Mouse (Mus musculus): ENCODE data around the gene Snupn. TPM values are rescaled to one million over a fixed set of nuclear protein-coding genes. Genes with fewer than 3 reads are reported as not detected.
A peak's percentile ranks its signal among the peaks of the same experiment; 100 is the strongest.
"Not testable (repeated sequence)": the region's sequence is repeated elsewhere in the genome, so short reads cannot be mapped to it uniquely, and the experiment has no call there.

Snupn gene
- 10 to 100 TPM; 17.6 to 17.7 TPM for total RNA-seq (2021)

- intact Hi-C loops (cut with DNase I) = loop anchor here (2.0 to 5.0 kb wide), 3 partner anchors 44 to 180 kb away; partner anchors contain the start of genes Man2c1 and Ptpn9
- DNase-seq (ENCODE audit: low spot score in 2 of 2) = peak; percentile 95 to 99
Measured at GRCm38 (mm10) chr9:56950414-56951400, at the start of gene Snupn. TSS of gene Snupn (plus strand) at chr9:56950878.

GRCm38 (mm10) chr9:56901187-56901586 lies 49.5 kb upstream of the Snupn start:
- peak in 1 of 2 experiments; percentile 37 for DNase-seq (ENCODE audit: low spot score in 2 of 2)
- intact Hi-C loops (cut with DNase I) = no loop called here

- intact Hi-C loops (cut with DNase I) = no loop called here
- DNase-seq (ENCODE audit: low spot score in 2 of 2) = no peak
Measured at GRCm38 (mm10) chr9:56903662-56904061, 47.0 kb upstream of the Snupn start.

GRCm38 (mm10) chr9:56907549-56907948 lies 43.1 kb upstream of the Snupn start:
- intact Hi-C loops (cut with DNase I) = no loop called here
- DNase-seq (ENCODE audit: low spot score in 2 of 2) = no peak

- DNase-seq (ENCODE audit: low spot score in 2 of 2); intact Hi-C loops (cut with DNase I): not testable (repeated sequence)
Measured at GRCm38 (mm10) chr9:56909991-56910390, 40.7 kb upstream of the Snupn start.

GRCm38 (mm10) chr9:56911017-56911416 lies 39.7 kb upstream of the Snupn start:
- intact Hi-C loops (cut with DNase I) = no loop called here
- no peak for DNase-seq (ENCODE audit: low spot score in 2 of 2)

- no peak for DNase-seq (ENCODE audit: low spot score in 2 of 2)
- intact Hi-C loops (cut with DNase I) = no loop called here
Measured at GRCm38 (mm10) chr9:56913991-56914390, 36.7 kb upstream of the Snupn start.

GRCm38 (mm10) chr9:56915116-56915515 lies 35.6 kb upstream of the Snupn start:
- intact Hi-C loops (cut with DNase I) = no loop called here
- DNase-seq (ENCODE audit: low spot score in 2 of 2) = no peak

GRCm38 (mm10) chr9:56915695-56916410 lies 34.8 kb upstream of the Snupn start:
- no peak for DNase-seq (ENCODE audit: low spot score in 2 of 2)
- intact Hi-C loops (cut with DNase I) = no loop called here

- DNase-seq (ENCODE audit: low spot score in 2 of 2) = no peak
- intact Hi-C loops (cut with DNase I) = no loop called here
Measured at GRCm38 (mm10) chr9:56917131-56917530, 33.5 kb upstream of the Snupn start.

GRCm38 (mm10) chr9:56918466-56918865 lies 32.2 kb upstream of the Snupn start:
- intact Hi-C loops (cut with DNase I) = no loop called here

GRCm38 (mm10) chr9:56922746-56923145 lies 27.9 kb upstream of the Snupn start:
- DNase-seq (ENCODE audit: low spot score in 2 of 2) = no peak
- intact Hi-C loops (cut with DNase I) = no loop called here

More at GRCm38 (mm10) chr9:56918466-56918865, 32.2 kb upstream of the Snupn start:
- no peak for DNase-seq (ENCODE audit: low spot score in 2 of 2)

GRCm38 (mm10) chr9:56923841-56924650 lies 26.6 kb upstream of the Snupn start:
- DNase-seq (ENCODE audit: low spot score in 2 of 2) = no peak
- intact Hi-C loops (cut with DNase I) = no loop called here

- intact Hi-C loops (cut with DNase I) = no loop called here
- peak; percentile 23 to 44 for DNase-seq (ENCODE audit: low spot score in 2 of 2)
Measured at GRCm38 (mm10) chr9:56924651-56925027, 26.0 kb upstream of the Snupn start.

- intact Hi-C loops (cut with DNase I) = no loop called here
- DNase-seq (ENCODE audit: low spot score in 2 of 2) = no peak
Measured at GRCm38 (mm10) chr9:56925291-56926024, 25.2 kb upstream of the Snupn start.

- no peak for DNase-seq (ENCODE audit: low spot score in 2 of 2)
- intact Hi-C loops (cut with DNase I) = no loop called here
Measured at GRCm38 (mm10) chr9:56926025-56926360, 24.7 kb upstream of the Snupn start.

GRCm38 (mm10) chr9:56926387-56926786 lies 24.3 kb upstream of the Snupn start:
- intact Hi-C loops (cut with DNase I) = no loop called here
- no peak for DNase-seq (ENCODE audit: low spot score in 2 of 2)

- DNase-seq (ENCODE audit: low spot score in 2 of 2) = no peak
- intact Hi-C loops (cut with DNase I) = no loop called here
Measured at GRCm38 (mm10) chr9:56927191-56928012, 23.3 kb upstream of the Snupn start.

Measured in left cerebral cortex, postnatal 25 days (tissue).